Mouse (Mus musculus): ENCODE data around the gene Soat2. TPM values are rescaled to one million over a fixed set of nuclear protein-coding genes. Genes with fewer than 3 reads are reported as not detected.
A peak's percentile ranks its signal among the peaks of the same experiment; 100 is the strongest.

Gene Soat2
- 0.28 and 0.34 TPM in 2 replicates for polyA plus RNA-seq (2015; fragmentation: Nextera tagmentation; extraction: Ambion mirVana)

- TF ChIP-seq CTCF (IDR thresholded peaks at IDR 0.05; ENCODE audit: low read depth): no peak
- ATAC-seq (replicated peaks; ENCODE audit: low FRiP score, low read depth): no peak
- Histone ChIP-seq H3K27me3 (ENCODE audit: insufficient read depth, low read length) (0 out of 2 replicates have a peak, but pooled peaks cover 2% of the 10 kb centered on the region), H3K9me3 (replicated peaks; ENCODE audit: low read length) (no peaks in the 10 kb centered on the region), H3K9ac (ENCODE audit: low read depth, low read length) (0 out of 2 replicates have a peak within 1 kb of the TSS, but pooled peaks have one; percentile 14), H3K36me3 (ENCODE audit: insufficient read depth, low read length) (no peaks in the 10 kb centered on the region), H3K27ac (peak within 1 kb of the TSS; percentile 42), H3K4me2 (ENCODE audit: low read length) (peak within 1 kb of the TSS; percentile 2; the same call in 1 of the 2 replicates), H3K4me1 (replicated peaks; ENCODE audit: insufficient read depth, low read length) (0 out of 2 replicates have a peak, but pooled peaks cover 3% of the 10 kb centered on the region), H3K4me3 (replicated peaks; ENCODE audit: low read depth, low read length) (no peak within 1 kb of the TSS)
- DNase-seq (ENCODE audit: low spot score): peak; percentile 61
- 42% methylated on average over 20 of the region's 20 CpGs for WGBS
These were observed at the start of gene Soat2 for GRCm38 (mm10) chr15:102150301-102151135. Gene Soat2, plus strand, starts transcription at chr15:102150526.

- H3K9ac ChIP-seq (ENCODE audit: low read depth, low read length): peak overlapping the region; percentile 72
- no peaks in the 10 kb centered on the region for H3K9me3 ChIP-seq (replicated peaks; ENCODE audit: low read length)
- ATAC-seq (replicated peaks; ENCODE audit: low FRiP score, low read depth): no peak
- peak; percentile 82 for DNase-seq (ENCODE audit: low spot score)
- H3K4me2 ChIP-seq (ENCODE audit: low read length): peak overlapping the region; percentile 85
- H3K4me1 ChIP-seq (replicated peaks; ENCODE audit: insufficient read depth, low read length): peaks cover 57% of the 10 kb centered on the region
- H3K36me3 ChIP-seq (ENCODE audit: insufficient read depth, low read length): peaks cover 7% of the 10 kb centered on the region; the same call in 1 of the 2 replicates
- 0 out of 2 replicates have a peak, but pooled peaks have one; percentile 7 for TF ChIP-seq CTCF (IDR thresholded peaks at IDR 0.05; ENCODE audit: low read depth)
- peak overlapping the region; percentile 99 for H3K27ac ChIP-seq
- peak overlapping the region; percentile 56 for H3K4me3 ChIP-seq (replicated peaks; ENCODE audit: low read depth, low read length)
- WGBS: 18% methylated on average over 10 of the region's 10 CpGs
- H3K27me3 ChIP-seq (ENCODE audit: insufficient read depth, low read length): no peaks in the 10 kb centered on the region
These were observed 49.2 kb upstream of the Soat2 start for GRCm38 (mm10) chr15:102100996-102101671.

DNA sequence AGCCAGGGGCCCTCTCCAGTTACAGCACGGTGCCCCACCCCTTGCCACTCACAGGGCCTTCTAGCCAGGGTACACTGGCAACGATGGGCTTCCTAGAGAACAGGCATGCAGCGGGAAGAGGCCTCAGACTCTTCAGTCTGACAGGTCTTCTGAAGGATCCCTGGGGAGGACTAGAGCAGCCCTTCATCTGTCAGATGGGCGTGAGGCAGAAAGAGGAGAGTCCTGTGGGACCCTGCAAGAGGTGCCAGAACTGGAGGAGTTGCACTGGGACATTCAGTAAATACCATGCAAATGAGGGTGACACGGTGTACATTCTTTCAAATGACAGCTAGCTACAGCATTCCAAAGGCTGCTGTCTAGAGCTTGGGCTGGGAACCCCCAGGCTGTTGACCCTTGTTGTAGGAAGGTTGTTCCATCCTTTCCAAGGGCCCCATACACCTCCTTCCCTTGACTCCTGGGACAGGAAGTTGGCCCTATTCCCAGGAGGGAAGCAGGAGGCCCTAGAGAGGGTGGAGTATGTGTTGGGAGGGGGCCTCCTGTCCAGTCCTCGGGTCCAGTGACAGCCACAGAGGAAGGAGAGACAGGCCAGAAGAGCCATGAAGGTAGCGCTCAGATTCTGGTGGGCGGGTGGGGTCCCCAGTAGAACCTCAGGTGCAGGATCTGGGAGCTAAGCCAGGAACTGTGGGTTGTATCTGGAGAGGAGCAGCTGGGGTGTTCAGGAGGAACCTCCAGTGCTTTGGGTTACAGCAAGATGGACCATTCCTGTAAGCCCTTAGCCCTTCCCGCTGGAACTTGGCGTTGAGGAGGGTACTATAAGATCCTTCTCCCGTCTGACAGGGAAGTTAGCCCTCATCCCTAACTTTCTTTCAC lies 48.4 kb upstream of the Soat2 start:
- peaks cover 64% of the 10 kb centered on the region for H3K4me1 ChIP-seq (replicated peaks; ENCODE audit: insufficient read depth, low read length)
- peak overlapping the region; percentile 85 for H3K4me2 ChIP-seq (ENCODE audit: low read length)
- peak overlapping the region; percentile 82 for H3K9ac ChIP-seq (ENCODE audit: low read depth, low read length)
- H3K9me3 ChIP-seq (replicated peaks; ENCODE audit: low read length): no peaks in the 10 kb centered on the region
- no peak for TF ChIP-seq CTCF (IDR thresholded peaks at IDR 0.05; ENCODE audit: low read depth)
- 12% methylated on average over 11 of the region's 11 CpGs for WGBS
- ATAC-seq (replicated peaks; ENCODE audit: low FRiP score, low read depth) (no peak), DNase-seq (ENCODE audit: low spot score) (peak; percentile 88)
- peak overlapping the region; percentile 40 for H3K4me3 ChIP-seq (replicated peaks; ENCODE audit: low read depth, low read length)
- H3K27ac ChIP-seq: peak overlapping the region; percentile 99
- H3K27me3 ChIP-seq (ENCODE audit: insufficient read depth, low read length): no peaks in the 10 kb centered on the region
- peaks cover 7% of the 10 kb centered on the region; the same call in 1 of the 2 replicates for H3K36me3 ChIP-seq (ENCODE audit: insufficient read depth, low read length)

DNA sequence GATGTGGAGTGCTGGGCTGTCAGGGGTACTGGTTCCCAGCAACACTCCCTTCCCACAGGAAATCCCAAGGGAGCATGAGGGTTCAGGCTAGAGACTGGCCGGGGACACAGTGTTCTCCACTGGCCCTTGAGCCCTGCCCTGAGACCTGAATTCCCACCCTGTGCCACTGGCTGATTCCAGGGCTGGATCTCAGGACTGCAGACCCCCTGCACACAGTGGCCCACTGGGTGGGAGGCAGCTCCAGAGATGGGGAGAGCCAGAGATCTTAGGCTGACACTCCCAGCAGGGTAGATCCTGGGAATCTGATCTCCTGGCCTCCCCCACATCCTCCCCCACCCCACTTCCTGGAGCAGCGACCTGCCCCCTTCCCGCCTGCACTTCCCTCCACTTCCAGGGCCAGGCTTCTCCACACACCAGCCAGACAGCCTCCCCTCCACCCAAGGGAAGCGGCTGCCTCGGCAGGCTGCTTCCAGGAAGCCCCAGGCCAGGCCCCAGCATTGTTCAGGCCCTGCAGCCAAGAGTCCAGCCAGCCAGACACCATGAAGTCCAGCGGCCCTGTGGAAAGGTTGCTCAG lies 47.7 kb upstream of the Soat2 start:
- Histone ChIP-seq H3K36me3 (ENCODE audit: insufficient read depth, low read length) (peaks cover 5% of the 10 kb centered on the region; the same call in 1 of the 2 replicates), H3K4me2 (ENCODE audit: low read length) (peak overlapping the region; percentile 85), H3K9ac (ENCODE audit: low read depth, low read length) (peak overlapping the region; percentile 82), H3K27ac (peak overlapping the region; percentile 99), H3K4me1 (replicated peaks; ENCODE audit: insufficient read depth, low read length) (peaks cover 69% of the 10 kb centered on the region), H3K27me3 (ENCODE audit: insufficient read depth, low read length) (no peaks in the 10 kb centered on the region), H3K9me3 (replicated peaks; ENCODE audit: low read length) (no peaks in the 10 kb centered on the region), H3K4me3 (replicated peaks; ENCODE audit: low read depth, low read length) (peak overlapping the region; percentile 40)
- ATAC-seq (replicated peaks; ENCODE audit: low FRiP score, low read depth) (peak; percentile 9), DNase-seq (ENCODE audit: low spot score) (peak; percentile 93)
- WGBS: 6% methylated on average over 6 of the region's 6 CpGs
- TF ChIP-seq CTCF (IDR thresholded peaks at IDR 0.05; ENCODE audit: low read depth): no peak

- TF ChIP-seq CTCF (IDR thresholded peaks at IDR 0.05; ENCODE audit: low read depth): no peak
- peak; percentile 33 for ATAC-seq (replicated peaks; ENCODE audit: low FRiP score, low read depth)
These were observed 46.9 kb upstream of the Soat2 start for GRCm38 (mm10) chr15:102103371-102103946.

More at GRCm38 (mm10) chr15:102103371-102103946, 46.9 kb upstream of the Soat2 start:
- Histone ChIP-seq H3K9me3 (replicated peaks; ENCODE audit: low read length) (no peaks in the 10 kb centered on the region), H3K36me3 (ENCODE audit: insufficient read depth, low read length) (peaks cover 10% of the 10 kb centered on the region; the same call in 1 of the 2 replicates), H3K9ac (ENCODE audit: low read depth, low read length) (peak overlapping the region; percentile 82), H3K27ac (peak overlapping the region; percentile 99), H3K4me2 (ENCODE audit: low read length) (peak overlapping the region; percentile 85), H3K27me3 (ENCODE audit: insufficient read depth, low read length) (no peaks in the 10 kb centered on the region), H3K4me3 (replicated peaks; ENCODE audit: low read depth, low read length) (peak overlapping the region; percentile 40), H3K4me1 (replicated peaks; ENCODE audit: insufficient read depth, low read length) (peaks cover 66% of the 10 kb centered on the region)
- peak; percentile 88 for DNase-seq (ENCODE audit: low spot score)
- 4% methylated on average over 14 of the region's 14 CpGs for WGBS

All from kidney, postnatal 0 days (tissue).